Mouse (Mus musculus) stomach, postnatal 0 days (tissue): ENCODE measurements around the gene Fance. TPM values are rescaled to one million over a fixed set of nuclear protein-coding genes. Genes with fewer than 3 reads are reported as not detected.

Experiments
- ATAC-seq: fragments of 200-750 bp; cut with Nextera tagmentation; 2 replicates; pipeline ENCODE4 v1.8.0; 2017; ENCODE audit not compliant: low FRiP score, low TSS enrichment
- DNase-seq: peaks from one replicate; pipeline ENCODE4 v3.0.0-alpha.2; 2016; ENCODE audit warnings: low spot score
- H3K27ac ChIP-seq: fragments of 300-500 bp; sonication (generic); replicated peaks from 2 replicates; pipeline ENCODE4 v1.5.1; 2014; ENCODE audit warnings: mild to moderate bottlenecking, control low read depth
- H3K27me3 ChIP-seq: fragments of 300-500 bp; sonication (generic); 2 replicates; pipeline ENCODE4 v1.6.1; 2014; ENCODE audit warnings: low read length; ENCODE audit not compliant: control insufficient read depth, insufficient read depth
- H3K36me3 ChIP-seq: fragments of 300-500 bp; sonication (generic); 2 replicates; pipeline ENCODE4 v1.6.1; 2014; ENCODE audit warnings: low read length, mixed read lengths; ENCODE audit not compliant: control insufficient read depth, insufficient read depth
- H3K4me1 ChIP-seq: fragments of 300-500 bp; sonication (generic); replicated peaks from 2 replicates; pipeline ENCODE4 v1.6.1; 2014; ENCODE audit warnings: antibody characterized with exemption; ENCODE audit not compliant: control insufficient read depth, insufficient read depth
- H3K4me2 ChIP-seq: fragments of 300-500 bp; sonication (generic); replicated peaks from 2 replicates; pipeline ENCODE4 v1.6.1; 2014; ENCODE audit warnings: low read depth, mild to moderate bottlenecking, control low read depth, moderate library complexity
- H3K4me3 ChIP-seq: fragments of 300-500 bp; sonication (generic); 2 replicates; pipeline ENCODE4 v1.5.1; 2014; ENCODE audit warnings: low read depth, low read length, control low read depth
- H3K9ac ChIP-seq: fragments of 300-500 bp; sonication (generic); 2 replicates; pipeline ENCODE4 v1.6.1; 2014; ENCODE audit warnings: mild to moderate bottlenecking, low read length, control low read depth, mixed read lengths
- H3K9me3 ChIP-seq: fragments of 300-500 bp; sonication (generic); 2 replicates; pipeline ENCODE4 v1.6.1; 2016; ENCODE audit warnings: low read length; ENCODE audit not compliant: control insufficient read depth
- CTCF ChIP-seq: IDR thresholded peaks from 2 replicates; pipeline ENCODE4 v1.5.1; 2016; ENCODE audit warnings: antibody characterized with exemption, low read depth, mild to moderate bottlenecking, moderate library complexity
- EP300 ChIP-seq: optimal IDR thresholded peaks from 2 replicates; pipeline ENCODE3; 2016; ENCODE audit warnings: antibody characterized with exemption
- WGBS: fragments of 180-500 bp; shearing (Covaris S2); extraction: QIAGEN DNeasy Blood & Tissue Kit; methylation state at CpG from one replicate; pipeline ENCODE4 v1.1.7; 2014; 5-methylcytosine and 5-hydroxymethylcytosine counted together
- polyA plus RNA-seq: library from polyadenylated mRNA; unstranded; fragments of >200 nt; fragmentation: Nextera tagmentation; extraction: Ambion mirVana; gene quantifications from 2 replicates; pipeline ENCODE4 v1.2.1, GENCODE M21; 2015

The Fance gene
- polyA plus RNA-seq, result 19.2 and 20.4 TPM in 2 replicates

- no peak for TF ChIP-seq CTCF
- WGBS, result under 1% methylated on average over 69 of the region's 69 CpGs
- Histone ChIP-seq H3K4me1 (0 out of 2 replicates have a peak, but pooled peaks cover 3% of the 10 kb centered on the region), H3K36me3 (peaks cover 4% of the 10 kb centered on the region; the same call in 1 of the 2 replicates), H3K27me3 (no peaks in the 10 kb centered on the region), H3K4me2 (peak within 1 kb of the TSS; percentile 83), H3K9ac (peak within 1 kb of the TSS; percentile 93), H3K27ac (peak within 1 kb of the TSS; percentile 97), H3K9me3 (no peaks in the 10 kb centered on the region), H3K4me3 (peak within 1 kb of the TSS; percentile 72)
- peak; percentile 100 for DNase-seq
- ATAC-seq, result peak; percentile 98
Observed at GRCm38 (mm10) chr17:28313212-28313879, at the start of gene Fance. TSS of gene Fance (plus strand) at chr17:28313519.

- no peaks in the 10 kb centered on the region for H3K9me3 ChIP-seq
- DNase-seq, result no peak
- H3K36me3 ChIP-seq, result no peaks in the 10 kb centered on the region
- TF ChIP-seq EP300, result no peak
- TF ChIP-seq CTCF, result no peak
- H3K9ac ChIP-seq, result no peak overlapping the region
- 82% methylated on average over 5 of the region's 5 CpGs for WGBS
- H3K4me3 ChIP-seq, result no peak overlapping the region
- peaks cover 9% of the 10 kb centered on the region; the same call in 1 of the 2 replicates for H3K4me1 ChIP-seq
- no peak overlapping the region for H3K4me2 ChIP-seq
- ATAC-seq, result no peak
- no peak overlapping the region for H3K27ac ChIP-seq
- H3K27me3 ChIP-seq, result no peaks in the 10 kb centered on the region
Observed at GRCm38 (mm10) chr17:28267251-28267650, 46.1 kb upstream of the Fance start.

DNA sequence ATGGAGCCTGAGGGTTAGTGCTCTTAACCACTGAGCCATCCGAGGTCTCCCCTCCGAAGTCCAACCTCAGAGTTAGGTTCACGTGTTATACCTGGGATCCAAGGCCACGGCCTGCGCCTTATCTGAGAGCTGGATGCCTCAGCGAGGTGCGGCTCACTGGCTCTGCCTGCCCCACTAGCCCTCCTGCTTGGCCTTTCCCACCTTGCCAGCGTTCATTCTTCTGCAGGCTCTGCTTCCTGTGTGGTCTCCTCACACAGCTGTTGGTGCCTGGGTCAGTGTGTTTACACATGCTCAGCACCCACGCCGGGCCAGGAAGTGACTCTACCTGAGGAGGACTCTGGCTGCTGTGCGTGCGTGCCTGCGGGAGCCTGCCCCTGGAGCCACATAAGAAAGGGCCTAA is 43.2 kb upstream of the Fance start:
- WGBS, result 37% methylated on average over 13 of the region's 13 CpGs
- Histone ChIP-seq H3K4me2 (no peak overlapping the region), H3K4me3 (no peak overlapping the region), H3K27me3 (no peaks in the 10 kb centered on the region), H3K9me3 (no peaks in the 10 kb centered on the region), H3K36me3 (no peaks in the 10 kb centered on the region), H3K27ac (peak overlapping the region; percentile 93), H3K9ac (no peak overlapping the region), H3K4me1 (peaks cover 5% of the 10 kb centered on the region; the same call in 1 of the 2 replicates)
- DNase-seq (peak; percentile 79), ATAC-seq (peak; percentile 63)
- no peak for TF ChIP-seq EP300
- no peak for TF ChIP-seq CTCF

GRCm38 (mm10) chr17:28271537-28272266 is 41.6 kb upstream of the Fance start:
- Histone ChIP-seq H3K9ac (peak overlapping the region; percentile 61), H3K36me3 (no peaks in the 10 kb centered on the region), H3K4me2 (peak overlapping the region; percentile 47), H3K4me3 (peak overlapping the region; percentile 22; the same call in 1 of the 2 replicates), H3K9me3 (no peaks in the 10 kb centered on the region), H3K27ac (peak overlapping the region; percentile 93), H3K27me3 (no peaks in the 10 kb centered on the region), H3K4me1 (peaks cover 5% of the 10 kb centered on the region; the same call in 1 of the 2 replicates)
- TF ChIP-seq EP300, result no peak
- no peak for TF ChIP-seq CTCF
- DNase-seq, result peak; percentile 87
- ATAC-seq, result peak; percentile 83
- 58% methylated on average over 11 of the region's 12 CpGs for WGBS

DNA sequence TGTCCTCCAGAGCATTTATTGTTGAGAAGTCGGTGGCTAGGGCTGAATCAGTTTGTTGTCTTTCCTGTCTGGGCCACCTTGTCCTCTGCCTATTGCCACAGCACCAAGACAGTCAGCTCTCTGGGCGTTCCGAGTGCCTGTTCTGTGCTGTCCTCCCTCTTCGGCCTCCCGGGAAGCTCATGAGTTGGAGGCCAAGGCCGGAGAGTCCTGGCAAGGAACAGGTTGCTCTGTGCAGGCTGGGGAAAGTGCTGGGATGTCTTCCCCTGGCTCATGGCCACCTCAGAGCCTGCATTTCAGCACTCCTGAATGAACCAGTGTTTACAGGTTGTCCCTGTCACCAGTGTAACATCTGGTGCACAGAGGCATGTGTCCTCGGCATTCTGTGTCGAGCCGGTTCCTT is 41.0 kb upstream of the Fance start:
- H3K9ac ChIP-seq, result peak overlapping the region; percentile 61
- ATAC-seq, result 0 out of 2 replicates have a peak, but pooled peaks have one; percentile 1

DNA sequence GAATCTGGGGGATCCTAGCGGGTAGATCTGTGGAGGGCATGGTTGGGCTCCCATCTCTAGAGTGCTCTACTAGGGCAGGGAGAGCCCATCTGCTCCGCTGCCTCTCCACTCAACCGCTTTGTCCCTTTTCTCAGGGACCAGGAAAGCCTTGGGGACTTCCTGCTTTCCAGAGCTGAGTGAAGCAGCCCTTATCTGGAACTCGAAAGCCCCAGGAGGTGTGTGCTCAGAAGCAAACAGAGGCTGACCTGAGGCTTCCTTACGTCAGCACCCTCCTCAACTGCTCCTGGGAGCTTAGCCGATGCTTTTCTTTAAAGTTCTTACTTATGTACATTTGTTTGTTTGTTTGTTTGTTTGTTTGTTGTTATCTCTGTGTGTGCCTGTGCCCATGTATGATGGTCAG is 40.5 kb upstream of the Fance start:
- Histone ChIP-seq H3K36me3 (no peaks in the 10 kb centered on the region), H3K4me3 (peak overlapping the region; percentile 22), H3K27ac (peak overlapping the region; percentile 93), H3K27me3 (no peaks in the 10 kb centered on the region), H3K4me1 (peaks cover 5% of the 10 kb centered on the region; the same call in 1 of the 2 replicates), H3K9me3 (no peaks in the 10 kb centered on the region), H3K4me2 (peak overlapping the region; percentile 47), H3K9ac (peak overlapping the region; percentile 61)
- ATAC-seq, result peak; percentile 61
- TF ChIP-seq CTCF, result no peak
- no peak for TF ChIP-seq EP300
- WGBS, result 69% methylated on average over 6 of the region's 6 CpGs
- DNase-seq, result peak; percentile 66

More for the DNA sequence above, 41.0 kb upstream of the Fance start:
- Histone ChIP-seq H3K27ac (peak overlapping the region; percentile 93), H3K4me1 (peaks cover 5% of the 10 kb centered on the region; the same call in 1 of the 2 replicates), H3K36me3 (no peaks in the 10 kb centered on the region), H3K27me3 (no peaks in the 10 kb centered on the region), H3K4me3 (peak overlapping the region; percentile 22), H3K9me3 (no peaks in the 10 kb centered on the region), H3K4me2 (peak overlapping the region; percentile 47)
- WGBS, result 61% methylated on average over 9 of the region's 9 CpGs
- no peak for TF ChIP-seq CTCF
- TF ChIP-seq EP300, result no peak
- no peak for DNase-seq
